Mouse (Mus musculus) stomach, embryonic 14.5 days (tissue): ENCODE results near the gene Gabrr1. TPM values are rescaled to one million over a fixed set of nuclear protein-coding genes. Genes with fewer than 3 reads are reported as not detected.

ENCODE experiments used
- ATAC-seq: fragments of 200-750 bp; cut with Nextera tagmentation; 2 replicates; pipeline ENCODE4 v1.8.0; 2017; ENCODE audit warnings: low read depth, moderate TSS enrichment; ENCODE audit not compliant: insufficient number of reproducible peaks, insufficient read depth, low FRiP score
- H3K27ac ChIP-seq: fragments of 300-500 bp; sonication (generic); 2 replicates; pipeline ENCODE4 v1.5.1; 2014; ENCODE audit warnings: mild to moderate bottlenecking, low read length, moderate library complexity, mixed read lengths
- H3K27me3 ChIP-seq: fragments of 300-500 bp; sonication (generic); 2 replicates; pipeline ENCODE4 v1.6.1; 2014; ENCODE audit warnings: low read length, control low read depth, mixed read lengths; ENCODE audit not compliant: control insufficient read depth, insufficient read depth
- H3K36me3 ChIP-seq: fragments of 300-500 bp; sonication (generic); 2 replicates; pipeline ENCODE4 v1.6.1; 2014; ENCODE audit warnings: mild to moderate bottlenecking, control low read depth, low read length, moderate library complexity, mixed read lengths; ENCODE audit not compliant: control insufficient read depth, insufficient read depth
- H3K4me1 ChIP-seq: fragments of 300-500 bp; sonication (generic); 2 replicates; pipeline ENCODE4 v1.6.1; 2014; ENCODE audit warnings: low read length, control low read depth, mixed read lengths; ENCODE audit not compliant: control insufficient read depth, insufficient read depth
- H3K4me2 ChIP-seq: fragments of 300-500 bp; sonication (generic); replicated peaks from 2 replicates; pipeline ENCODE4 v1.6.1; 2014; ENCODE audit warnings: low read depth, low read length, control low read depth
- H3K4me3 ChIP-seq: fragments of 300-500 bp; sonication (generic); 2 replicates; pipeline ENCODE4 v1.5.1; 2014; ENCODE audit warnings: low read depth, low read length, control low read depth
- H3K9ac ChIP-seq: fragments of 300-500 bp; sonication (generic); replicated peaks from 2 replicates; pipeline ENCODE4 v1.6.1; 2014; ENCODE audit warnings: low read depth, mild to moderate bottlenecking, control low read depth, low read length, moderate library complexity, mixed read lengths
- H3K9me3 ChIP-seq: fragments of 300-500 bp; sonication (generic); 2 replicates; pipeline ENCODE4 v1.6.1; 2016; ENCODE audit warnings: low read depth, low read length, control low read depth; ENCODE audit not compliant: control insufficient read depth
- WGBS: fragments of 180-500 bp; shearing (Covaris S2); extraction: QIAGEN DNeasy Blood & Tissue Kit; methylation state at CpG from one replicate; pipeline ENCODE4 v1.1.7; 2014; 5-methylcytosine and 5-hydroxymethylcytosine counted together
- polyA plus RNA-seq: library from polyadenylated mRNA; unstranded; fragments of >200 nt; fragmentation: Nextera tagmentation; extraction: Ambion mirVana; gene quantifications from 2 replicates; pipeline ENCODE4 v1.2.1, GENCODE M21; 2014

Gabrr1 gene
- polyA plus RNA-seq, 1 experiment from 2014 or later: not detected

- Histone ChIP-seq H3K27ac (peak overlapping the region; percentile 81), H3K4me3 (peak overlapping the region; percentile 51), H3K4me2 (peak overlapping the region; percentile 93), H3K4me1 (no peaks in the 10 kb centered on the region), H3K27me3 (no peaks in the 10 kb centered on the region), H3K9me3 (no peaks in the 10 kb centered on the region), H3K9ac (peak overlapping the region; percentile 63), H3K36me3 (no peaks in the 10 kb centered on the region)
- ATAC-seq: peak; percentile 88
- WGBS: under 1% methylated on average over 114 of the region's 123 CpGs
Measured at GRCm38 (mm10) chr4:33188781-33189734, 56.7 kb downstream of the Gabrr1 start.

- Histone ChIP-seq H3K27me3 (no peaks in the 10 kb centered on the region), H3K27ac (peak within 1 kb of the TSS; percentile 81), H3K36me3 (no peaks in the 10 kb centered on the region), H3K9ac (peak within 1 kb of the TSS; percentile 63), H3K9me3 (no peaks in the 10 kb centered on the region), H3K4me2 (peak within 1 kb of the TSS; percentile 93), H3K4me3 (peak within 1 kb of the TSS; percentile 51), H3K4me1 (no peaks in the 10 kb centered on the region)
- ATAC-seq: no peak
- 17% methylated on average over 6 of the region's 6 CpGs for WGBS
Measured at GRCm38 (mm10) chr4:33189735-33190036, 57.4 kb downstream of the Gabrr1 start, which contains the start of gene Pm20d2. Gene Pm20d2 (minus strand): TSS chr4:33189737.

GRCm38 (mm10) chr4:33198117-33198516 is 65.8 kb downstream of the Gabrr1 start:
- Histone ChIP-seq H3K36me3 (no peaks in the 10 kb centered on the region), H3K9ac (no peak overlapping the region), H3K9me3 (no peaks in the 10 kb centered on the region), H3K27me3 (no peaks in the 10 kb centered on the region), H3K4me1 (no peaks in the 10 kb centered on the region), H3K4me2 (no peak overlapping the region), H3K4me3 (no peak overlapping the region), H3K27ac (no peak overlapping the region)
- 30% methylated on average over 2 of the region's 2 CpGs for WGBS
- no peak for ATAC-seq

- no peak for ATAC-seq
- Histone ChIP-seq H3K4me1 (0 out of 2 replicates have a peak, but pooled peaks cover 3% of the 10 kb centered on the region), H3K27ac (no peak overlapping the region), H3K36me3 (no peaks in the 10 kb centered on the region), H3K4me3 (no peak overlapping the region), H3K27me3 (no peaks in the 10 kb centered on the region), H3K4me2 (no peak overlapping the region), H3K9me3 (no peaks in the 10 kb centered on the region), H3K9ac (no peak overlapping the region)
- WGBS: 10% methylated on average over 4 of the region's 4 CpGs
Measured at GRCm38 (mm10) chr4:33204682-33205081, 72.4 kb downstream of the Gabrr1 start.

GRCm38 (mm10) chr4:33207551-33207950 is 75.2 kb downstream of the Gabrr1 start:
- H3K4me3 ChIP-seq: no peak overlapping the region
- 0 out of 2 replicates have a peak, but pooled peaks cover 4% of the 10 kb centered on the region for H3K4me1 ChIP-seq
- no peaks in the 10 kb centered on the region for H3K27me3 ChIP-seq
- H3K4me2 ChIP-seq: no peak overlapping the region
- ATAC-seq: no peak
- no peak overlapping the region for H3K27ac ChIP-seq
- H3K9me3 ChIP-seq: no peaks in the 10 kb centered on the region
- no peaks in the 10 kb centered on the region for H3K36me3 ChIP-seq
- H3K9ac ChIP-seq: no peak overlapping the region
- 58% methylated on average over 2 of the region's 2 CpGs for WGBS

- Histone ChIP-seq H3K9me3 (no peaks in the 10 kb centered on the region), H3K36me3 (no peaks in the 10 kb centered on the region), H3K4me1 (0 out of 2 replicates have a peak, but pooled peaks cover 4% of the 10 kb centered on the region), H3K27me3 (no peaks in the 10 kb centered on the region), H3K9ac (peak within 1 kb of the TSS; percentile 80), H3K4me3 (peak within 1 kb of the TSS; percentile 66), H3K4me2 (peak within 1 kb of the TSS; percentile 99), H3K27ac (no peak within 1 kb of the TSS)
- peak; percentile 72 for ATAC-seq
- 3% methylated on average over 65 of the region's 65 CpGs for WGBS
Measured at GRCm38 (mm10) chr4:33208881-33209841, 76.8 kb downstream of the Gabrr1 start, which contains the start of gene Srsf12. Gene Srsf12 (plus strand): TSS chr4:33208991.

Other genes with a start within 250 kb of the Gabrr1 start
- gene Ankrd6, start 181.7 kb upstream of the Gabrr1 start, polyA plus RNA-seq: 5.6 and 6.9 TPM in 2 replicates
- 7.1 and 11.0 TPM in 2 replicates for gene Rragd, start 149.5 kb upstream of the Gabrr1 start, polyA plus RNA-seq
- 38.2 and 45.5 TPM in 2 replicates for gene Ube2j1, start 101.1 kb upstream of the Gabrr1 start, polyA plus RNA-seq
- gene Gabrr2, start 69.5 kb upstream of the Gabrr1 start, polyA plus RNA-seq: 0.25 and 0.41 TPM in 2 replicates
- 0.93 and 1.3 TPM in 2 replicates for gene Pm20d2, start 57.2 kb downstream of the Gabrr1 start, polyA plus RNA-seq
- gene Srsf12, start 76.5 kb downstream of the Gabrr1 start, polyA plus RNA-seq: 11.1 and 12.1 TPM in 2 replicates
- gene Pnrc1, start 157.6 kb downstream of the Gabrr1 start, polyA plus RNA-seq: 112 and 121 TPM in 2 replicates
- gene Rngtt, start 177.8 kb downstream of the Gabrr1 start, polyA plus RNA-seq: 27.4 and 28.0 TPM in 2 replicates